Mouse (Mus musculus) heart, postnatal 0 days (tissue): ENCODE data around the gene Specc1.

Experiments
- CTCF ChIP-seq: IDR thresholded peaks from 2 replicates; pipeline ENCODE4 v1.5.1; 2016; ENCODE audit warnings: antibody characterized with exemption, control low read depth, low read depth
- EP300 ChIP-seq: IDR thresholded peaks from 2 replicates; pipeline ENCODE4 v1.6.1; 2016; ENCODE audit warnings: antibody characterized with exemption, low read depth

GRCm38 (mm10) chr11:61967034-61967433 is 10.5 kb downstream of the Specc1 start:
- TF ChIP-seq CTCF, result no peak
- TF ChIP-seq EP300, result no peak
